Mouse (Mus musculus): ENCODE measurements around the gene Ranbp10. TPM values are rescaled to one million over a fixed set of nuclear protein-coding genes. Genes with fewer than 3 reads are reported as not detected.

The Ranbp10 gene
- polyA plus RNA-seq, 1 experiment from 2014 or later, result 8.3 TPM

- peak; percentile 89 for ATAC-seq (replicated peaks; ENCODE audit: extremely low read depth, insufficient read depth, low FRiP score)
- 70% methylated on average over 18 of the region's 18 CpGs for whole genome bisulfite sequencing
- H3K4me3 ChIP-seq (ENCODE audit: low read length), result no peak overlapping the region
- no peaks in the 10 kb centered on the region for H3K9me3 ChIP-seq (replicated peaks; ENCODE audit: control insufficient read depth, low read length)
- H3K27me3 ChIP-seq (ENCODE audit: control insufficient read depth, insufficient read depth, low read length), result no peaks in the 10 kb centered on the region
- no peak overlapping the region; the same call in 1 of the 2 replicates for H3K4me2 ChIP-seq (ENCODE audit: low read depth, low read length)
- peak overlapping the region; percentile 41 for H3K27ac ChIP-seq (ENCODE audit: low read length)
- no peak overlapping the region for H3K9ac ChIP-seq (ENCODE audit: low read length)
- H3K36me3 ChIP-seq (ENCODE audit: control insufficient read depth, insufficient read depth), result 0 out of 2 replicates have a peak, but pooled peaks cover 2% of the 10 kb centered on the region
- H3K4me1 ChIP-seq (ENCODE audit: control insufficient read depth, insufficient read depth, low read length), result no peaks in the 10 kb centered on the region
Measured at GRCm38 (mm10) chr8:105727397-105728124, 99.6 kb downstream of the Ranbp10 start.

- no peak for ATAC-seq (replicated peaks; ENCODE audit: extremely low read depth, insufficient read depth, low FRiP score)
- Histone ChIP-seq H3K9ac (ENCODE audit: low read length) (no peak overlapping the region), H3K4me1 (ENCODE audit: control insufficient read depth, insufficient read depth, low read length) (no peaks in the 10 kb centered on the region), H3K36me3 (ENCODE audit: control insufficient read depth, insufficient read depth) (0 out of 2 replicates have a peak, but pooled peaks cover 2% of the 10 kb centered on the region), H3K27me3 (ENCODE audit: control insufficient read depth, insufficient read depth, low read length) (no peaks in the 10 kb centered on the region), H3K27ac (ENCODE audit: low read length) (no peak overlapping the region), H3K4me2 (ENCODE audit: low read depth, low read length) (no peak overlapping the region), H3K4me3 (ENCODE audit: low read length) (no peak overlapping the region), H3K9me3 (replicated peaks; ENCODE audit: control insufficient read depth, low read length) (no peaks in the 10 kb centered on the region)
- 80% methylated on average over 5 of the region's 5 CpGs for WGBS
Measured at GRCm38 (mm10) chr8:105725726-105726125, 101.4 kb downstream of the Ranbp10 start.

- no peak overlapping the region for H3K9ac ChIP-seq (ENCODE audit: low read length)
- 83% methylated on average over 9 of the region's 9 CpGs for WGBS
- no peak for ATAC-seq (replicated peaks; ENCODE audit: extremely low read depth, insufficient read depth, low FRiP score)
- H3K27me3 ChIP-seq (ENCODE audit: control insufficient read depth, insufficient read depth, low read length), result no peaks in the 10 kb centered on the region
- no peak overlapping the region for H3K4me2 ChIP-seq (ENCODE audit: low read depth, low read length)
- 0 out of 2 replicates have a peak, but pooled peaks cover 2% of the 10 kb centered on the region for H3K36me3 ChIP-seq (ENCODE audit: control insufficient read depth, insufficient read depth)
- no peaks in the 10 kb centered on the region for H3K4me1 ChIP-seq (ENCODE audit: control insufficient read depth, insufficient read depth, low read length)
- no peaks in the 10 kb centered on the region for H3K9me3 ChIP-seq (replicated peaks; ENCODE audit: control insufficient read depth, low read length)
- no peak overlapping the region for H3K4me3 ChIP-seq (ENCODE audit: low read length)
- no peak overlapping the region for H3K27ac ChIP-seq (ENCODE audit: low read length)
Measured at GRCm38 (mm10) chr8:105722861-105723260, 104.3 kb downstream of the Ranbp10 start.

GRCm38 (mm10) chr8:105719637-105720036 lies 107.5 kb downstream of the Ranbp10 start:
- Histone ChIP-seq H3K4me2 (ENCODE audit: low read depth, low read length) (no peak overlapping the region), H3K4me1 (ENCODE audit: control insufficient read depth, insufficient read depth, low read length) (no peaks in the 10 kb centered on the region), H3K9ac (ENCODE audit: low read length) (no peak overlapping the region), H3K9me3 (replicated peaks; ENCODE audit: control insufficient read depth, low read length) (no peaks in the 10 kb centered on the region), H3K36me3 (ENCODE audit: control insufficient read depth, insufficient read depth) (no peaks in the 10 kb centered on the region), H3K4me3 (ENCODE audit: low read length) (no peak overlapping the region), H3K27me3 (ENCODE audit: control insufficient read depth, insufficient read depth, low read length) (no peaks in the 10 kb centered on the region), H3K27ac (ENCODE audit: low read length) (no peak overlapping the region)
- no peak for ATAC-seq (replicated peaks; ENCODE audit: extremely low read depth, insufficient read depth, low FRiP score)
- 82% methylated on average over 4 of the region's 4 CpGs for WGBS

Other genes starting within 250 kb of the Ranbp10 start
- 34.0 and 36.2 TPM in 2 replicates for gene Ripor1, start 222.1 kb downstream of the Ranbp10 start, polyA plus RNA-seq (2015; fragmentation: Nextera tagmentation; extraction: Ambion mirVana)
- 72.1 and 80.0 TPM in 2 replicates for gene Ctcf, start 190.8 kb downstream of the Ranbp10 start, polyA plus RNA-seq (2015; fragmentation: Nextera tagmentation; extraction: Ambion mirVana)
- 0.71 TPM in 1 of 2 replicates, not detected in the other for gene Agrp, start 190.0 kb downstream of the Ranbp10 start, polyA plus RNA-seq (2015; fragmentation: Nextera tagmentation; extraction: Ambion mirVana)
- gene Carmil2, start 141.1 kb downstream of the Ranbp10 start, polyA plus RNA-seq (2015; fragmentation: Nextera tagmentation; extraction: Ambion mirVana), result 1.4 and 3.0 TPM in 2 replicates
- 36.4 and 41.7 TPM in 2 replicates for gene Acd, start 126.2 kb downstream of the Ranbp10 start, polyA plus RNA-seq (2015; fragmentation: Nextera tagmentation; extraction: Ambion mirVana)
- gene Pard6a, start 126.2 kb downstream of the Ranbp10 start, polyA plus RNA-seq (2015; fragmentation: Nextera tagmentation; extraction: Ambion mirVana), result 13.6 and 17.5 TPM in 2 replicates
- 0.16 TPM in 1 of 2 replicates, not detected in the other for gene 4933405L10Rik, start 119.7 kb downstream of the Ranbp10 start, polyA plus RNA-seq (2015; fragmentation: Nextera tagmentation; extraction: Ambion mirVana)
- 13.1 and 13.6 TPM in 2 replicates for gene Enkd1, start 119.1 kb downstream of the Ranbp10 start, polyA plus RNA-seq (2015; fragmentation: Nextera tagmentation; extraction: Ambion mirVana)
- gene Gfod2, start 68.7 kb downstream of the Ranbp10 start, polyA plus RNA-seq (2015; fragmentation: Nextera tagmentation; extraction: Ambion mirVana), result 7.5 and 12.0 TPM in 2 replicates
- 0.43 and 0.64 TPM in 2 replicates for gene Tsnaxip1, start 381 bp upstream of the Ranbp10 start, polyA plus RNA-seq (2015; fragmentation: Nextera tagmentation; extraction: Ambion mirVana)
- 34.0 and 35.6 TPM in 2 replicates for gene Cenpt, start 25.9 kb upstream of the Ranbp10 start, polyA plus RNA-seq (2015; fragmentation: Nextera tagmentation; extraction: Ambion mirVana)
- 49.0 and 50.9 TPM in 2 replicates for gene Thap11, start 27.8 kb upstream of the Ranbp10 start, polyA plus RNA-seq (2015; fragmentation: Nextera tagmentation; extraction: Ambion mirVana)
- gene Nutf2, start 33.2 kb upstream of the Ranbp10 start, polyA plus RNA-seq (2015; fragmentation: Nextera tagmentation; extraction: Ambion mirVana), result 132 and 194 TPM in 2 replicates
- gene Edc4, start 53.5 kb upstream of the Ranbp10 start, polyA plus RNA-seq (2015; fragmentation: Nextera tagmentation; extraction: Ambion mirVana), result 32.6 and 33.7 TPM in 2 replicates
- gene Nrn1l, start 66.2 kb upstream of the Ranbp10 start, polyA plus RNA-seq (2015; fragmentation: Nextera tagmentation; extraction: Ambion mirVana), result 0.69 and 0.89 TPM in 2 replicates
- 22.8 and 25.1 TPM in 2 replicates for gene Pskh1, start 73.1 kb upstream of the Ranbp10 start, polyA plus RNA-seq (2015; fragmentation: Nextera tagmentation; extraction: Ambion mirVana)
- 0.79 and 0.89 TPM in 2 replicates for gene Ctrl, start 106.5 kb upstream of the Ranbp10 start, polyA plus RNA-seq (2015; fragmentation: Nextera tagmentation; extraction: Ambion mirVana)
- 89.4 and 112 TPM in 2 replicates for gene Psmb10, start 111.1 kb upstream of the Ranbp10 start, polyA plus RNA-seq (2015; fragmentation: Nextera tagmentation; extraction: Ambion mirVana)
- 1.3 and 1.7 TPM in 2 replicates for gene Lcat, start 116.0 kb upstream of the Ranbp10 start, polyA plus RNA-seq (2015; fragmentation: Nextera tagmentation; extraction: Ambion mirVana)
- gene Slc12a4, start 138.7 kb upstream of the Ranbp10 start, polyA plus RNA-seq (2015; fragmentation: Nextera tagmentation; extraction: Ambion mirVana), result 38.5 and 43.1 TPM in 2 replicates
- not detected in 2 replicates for gene Dpep3, start 152.1 kb upstream of the Ranbp10 start, polyA plus RNA-seq (2015; fragmentation: Nextera tagmentation; extraction: Ambion mirVana)
- 14.4 and 15.5 TPM in 2 replicates for gene Dus2, start 164.0 kb upstream of the Ranbp10 start, polyA plus RNA-seq (2015; fragmentation: Nextera tagmentation; extraction: Ambion mirVana)
- gene Dpep2nb, start 178.6 kb upstream of the Ranbp10 start, polyA plus RNA-seq (2015; fragmentation: Nextera tagmentation; extraction: Ambion mirVana), result 0.13 and 0.16 TPM in 2 replicates
- 12.8 and 14.8 TPM in 2 replicates for gene Ddx28, start 184.5 kb upstream of the Ranbp10 start, polyA plus RNA-seq (2015; fragmentation: Nextera tagmentation; extraction: Ambion mirVana)
- gene Nfatc3, start 231.5 kb upstream of the Ranbp10 start, polyA plus RNA-seq (2015; fragmentation: Nextera tagmentation; extraction: Ambion mirVana), result 3.7 and 4.3 TPM in 2 replicates